Comparison of ENCODE assay signal across 14 mouse cellular contexts in the genomic region with DNA sequence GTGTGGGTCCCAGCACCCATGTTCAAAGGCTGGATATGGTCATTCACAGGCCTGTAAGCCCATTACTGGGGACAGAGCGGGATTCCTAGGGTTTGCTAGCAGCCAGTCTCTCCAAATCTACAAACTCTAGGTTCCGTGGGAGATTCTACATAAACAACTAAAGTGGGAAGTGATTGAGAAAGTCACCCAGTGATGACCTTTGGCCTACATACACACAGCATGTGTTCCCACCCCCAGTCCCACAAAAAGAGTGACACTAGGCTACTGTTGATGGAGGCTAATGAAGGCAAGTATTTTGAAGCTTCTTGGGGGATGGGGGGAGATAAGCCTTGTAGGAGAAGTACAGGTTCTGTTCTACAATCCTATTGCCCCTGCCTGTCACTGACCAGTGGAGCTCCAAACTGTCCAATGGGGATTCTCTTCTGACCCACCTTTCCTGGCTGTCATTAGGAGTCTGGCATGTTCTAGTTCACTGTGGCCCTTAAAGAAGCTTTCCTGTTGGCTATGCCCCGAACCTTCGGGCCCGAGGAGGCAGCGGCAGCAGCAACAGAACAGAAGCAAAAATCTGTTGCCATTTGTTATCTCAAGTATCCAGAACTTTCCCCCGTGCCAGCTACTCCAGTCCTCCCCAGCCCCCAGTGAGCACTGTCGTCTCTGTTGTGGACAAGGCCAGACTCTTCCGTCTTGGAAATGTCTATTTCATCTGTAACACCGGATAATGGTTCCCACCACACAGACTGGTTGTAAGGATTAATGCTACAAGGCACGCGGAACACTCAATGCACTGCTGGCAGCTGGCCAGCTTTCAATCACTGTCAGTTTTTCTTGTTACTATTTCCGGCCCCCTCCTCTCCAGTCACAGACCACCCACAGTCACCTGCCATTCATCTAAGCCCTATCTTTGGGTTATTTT. TPM values are rescaled to one million over a fixed set of nuclear protein-coding genes. Genes with fewer than 3 reads are reported as not detected.
DNase-seq lines count a peak whose midpoint lies in the region; ATAC-seq and TF ChIP-seq lines count a peak whose summit lies in the region.
"Had no signal": no experiment of that assay in that cellular context is flagged by ENCODE, and none has a peak within 500 bp of the region (broad histone marks: within the 10 kb centered on the region; RNA-seq: fewer than 3 reads in every experiment).

No protein-coding gene starts in this region.

- WGBS in heart, embryonic 13.5 days: 14% methylated on average over 13 of the region's 13 CpGs
- WGBS in liver, adult 2 months: 57% methylated on average over 13 of the region's 13 CpGs
- WGBS in liver, embryonic 11.5 days: 52% methylated on average over 13 of the region's 13 CpGs
- 36% methylated on average over 13 of the region's 13 CpGs for WGBS in forebrain, embryonic 14.5 days

- DNase-seq in heart, adult 8-10 months (ENCODE audit: low spot score): no peak
- peak; percentile 12 for DNase-seq in liver, adult 2 months (ENCODE audit: extremely low read depth, low read depth, low spot score)
- DNase-seq in liver, embryonic 11.5 days (ENCODE audit: low spot score): no peak
- DNase-seq in embryo, embryonic 10.5 days (ENCODE audit: low spot score): peak; percentile 61
- DNase-seq in forebrain, embryonic 14.5 days (ENCODE audit: low spot score): peak; percentile 84
- DNase-seq in thymus, postnatal 4 days: no peak
- DNase-seq: cerebellum, postnatal 14 days; gastrocnemius, postnatal 14 days; thymus, postnatal 36 days had no signal

- ATAC-seq in heart, embryonic 13.5 days (ENCODE audit: extremely low read depth, insufficient number of reproducible peaks, low FRiP score, low TSS enrichment): no peak
- no peak for ATAC-seq in liver, embryonic 11.5 days (replicated peaks; ENCODE audit: low FRiP score)
- ATAC-seq in forebrain, embryonic 14.5 days: 0 out of 2 replicates have a peak, but pooled peaks have one; percentile 27
- ATAC-seq: CD4-positive, CD25-positive, alpha-beta regulatory T cell, adult 4 months had no signal

- no peaks in the 10 kb centered on the region for H3K79me2 ChIP-seq in liver, adult 2 months (ENCODE audit: control insufficient read depth, insufficient read depth, low read length)

- TF ChIP-seq POLR2A in liver, adult 2 months (IDR thresholded peaks at IDR 0.05; ENCODE audit: extremely low read depth, insufficient read depth, low read length): no peak

- TF ChIP-seq CTCF in liver, adult 2 months (IDR thresholded peaks at IDR 0.05; ENCODE audit: low read depth, low read length): no peak

- no peak overlapping the region for H3K4me3 ChIP-seq in heart, embryonic 13.5 days
- H3K4me3 ChIP-seq in liver, adult 2 months (ENCODE audit: insufficient read depth, low read depth, low read length): no peak overlapping the region
- H3K4me3 ChIP-seq in liver, embryonic 11.5 days (ENCODE audit: low read depth, low read length): no peak overlapping the region
- no peak overlapping the region for H3K4me3 ChIP-seq in forebrain, embryonic 14.5 days (ENCODE audit: low read depth, low read length)
- H3K4me3 ChIP-seq: erythroblast, embryonic 14.5 days; liver, embryonic 15.5 days; stomach, embryonic 15.5 days had no signal

- H3K9me3 ChIP-seq in heart, embryonic 13.5 days: no peaks in the 10 kb centered on the region
- no peaks in the 10 kb centered on the region for H3K9me3 ChIP-seq in liver, embryonic 11.5 days (ENCODE audit: control insufficient read depth, low read length)
- no peaks in the 10 kb centered on the region for H3K9me3 ChIP-seq in forebrain, embryonic 14.5 days (replicated peaks; ENCODE audit: control insufficient read depth, low read length)
- H3K9me3 ChIP-seq: liver, embryonic 15.5 days; stomach, embryonic 15.5 days had no signal

- peak overlapping the region; percentile 50 for H3K4me2 ChIP-seq in heart, embryonic 13.5 days
- H3K4me2 ChIP-seq in liver, embryonic 11.5 days: no peak overlapping the region
- no peak overlapping the region for H3K4me2 ChIP-seq in forebrain, embryonic 14.5 days (ENCODE audit: low read length)
- H3K4me2 ChIP-seq: liver, embryonic 15.5 days; stomach, embryonic 15.5 days had no signal

- peaks cover 17% of the 10 kb centered on the region for H3K27me3 ChIP-seq in heart, embryonic 13.5 days (replicated peaks)
- H3K27me3 ChIP-seq in liver, adult 2 months (ENCODE audit: control insufficient read depth, insufficient read depth, low read length): no peaks in the 10 kb centered on the region
- no peaks in the 10 kb centered on the region for H3K27me3 ChIP-seq in liver, embryonic 11.5 days (replicated peaks; ENCODE audit: control insufficient read depth, insufficient read depth, low read length)
- H3K27me3 ChIP-seq in forebrain, embryonic 14.5 days (replicated peaks; ENCODE audit: control insufficient read depth, insufficient read depth, low read length): no peaks in the 10 kb centered on the region
- H3K27me3 ChIP-seq: liver, embryonic 15.5 days; stomach, embryonic 15.5 days had no signal

- no peak overlapping the region; the same call in 1 of the 2 replicates for H3K9ac ChIP-seq in heart, embryonic 13.5 days
- H3K9ac ChIP-seq in liver, adult 2 months (ENCODE audit: low read depth, low read length): no peak overlapping the region
- H3K9ac ChIP-seq in liver, embryonic 11.5 days (ENCODE audit: low read depth, low read length): no peak overlapping the region
- H3K9ac ChIP-seq in forebrain, embryonic 14.5 days (ENCODE audit: low read length): no peak overlapping the region
- H3K9ac ChIP-seq: liver, embryonic 15.5 days; stomach, embryonic 15.5 days had no signal

- H3K36me3 ChIP-seq in heart, embryonic 13.5 days: no peaks in the 10 kb centered on the region
- no peaks in the 10 kb centered on the region for H3K36me3 ChIP-seq in liver, adult 2 months (ENCODE audit: control insufficient read depth, insufficient read depth, low read length)
- no peaks in the 10 kb centered on the region for H3K36me3 ChIP-seq in liver, embryonic 11.5 days (ENCODE audit: control insufficient read depth, insufficient read depth, low read length)
- no peaks in the 10 kb centered on the region for H3K36me3 ChIP-seq in forebrain, embryonic 14.5 days (ENCODE audit: control insufficient read depth, insufficient read depth, low read length)
- H3K36me3 ChIP-seq: liver, embryonic 15.5 days; stomach, embryonic 15.5 days had no signal

- H3K27ac ChIP-seq in heart, embryonic 13.5 days (replicated peaks): no peak overlapping the region
- H3K27ac ChIP-seq in liver, adult 2 months (replicated peaks; ENCODE audit: insufficient read depth, low read depth, low read length): no peak overlapping the region
- H3K27ac ChIP-seq in liver, embryonic 11.5 days (ENCODE audit: low read depth, low read length): no peak overlapping the region
- H3K27ac ChIP-seq in forebrain, embryonic 14.5 days (ENCODE audit: low read depth, low read length): no peak overlapping the region
- H3K27ac ChIP-seq: liver, embryonic 15.5 days; stomach, embryonic 15.5 days had no signal

- peaks cover 17% of the 10 kb centered on the region for H3K4me1 ChIP-seq in heart, embryonic 13.5 days
- no peaks in the 10 kb centered on the region for H3K4me1 ChIP-seq in liver, adult 2 months (ENCODE audit: control insufficient read depth, insufficient read depth, low read length)
- peaks cover 12% of the 10 kb centered on the region for H3K4me1 ChIP-seq in liver, embryonic 11.5 days (replicated peaks; ENCODE audit: control insufficient read depth, insufficient read depth, low read length)
- H3K4me1 ChIP-seq in forebrain, embryonic 14.5 days (ENCODE audit: control insufficient read depth, insufficient read depth, low read length): peaks cover 24% of the 10 kb centered on the region

RNA-seq across cellular contexts. Expression of a gene that starts 30.8 kb away (rescaled TPM):
- polyA plus RNA-seq in heart, embryonic 13.5 days (2015; fragmentation: Nextera tagmentation; extraction: Ambion mirVana): 0.51 and 0.60 TPM in 2 replicates
- total RNA-seq in heart, adult 8-10 months (2022): under 1 TPM in 3 of 4 experiments, not detected in 1; 0.06 to 0.14 (median 0.08) TPM
- total RNA-seq in liver, adult 2 months (2014; rRNA removed): 0.65 and 1.0 TPM in 2 replicates
- 0.40 and 0.65 TPM in 2 replicates for polyA plus RNA-seq in liver, adult 2 months (2012; rRNA removed)
- polyA plus RNA-seq in liver, embryonic 11.5 days (2014; fragmentation: Nextera tagmentation; extraction: Ambion mirVana): 0.66 and 1.1 TPM in 2 replicates
- polyA plus RNA-seq in forebrain, embryonic 14.5 days (2014; fragmentation: Nextera tagmentation; extraction: Ambion mirVana): 8.1 and 9.0 TPM in 2 replicates

RNA-seq across cellular contexts. Expression of a gene that starts 39.4 kb away (rescaled TPM):
- 10.4 and 11.9 TPM in 2 replicates for polyA plus RNA-seq in heart, embryonic 13.5 days (2015; fragmentation: Nextera tagmentation; extraction: Ambion mirVana)
- total RNA-seq in heart, adult 8-10 months (2022): 1 to 10 TPM; 2.6 to 3.4 (median 2.9) TPM
- 3.2 and 5.4 TPM in 2 replicates for total RNA-seq in liver, adult 2 months (2014; rRNA removed)
- 1.4 and 1.6 TPM in 2 replicates for polyA plus RNA-seq in liver, adult 2 months (2012; rRNA removed)
- polyA plus RNA-seq in liver, embryonic 11.5 days (2014; fragmentation: Nextera tagmentation; extraction: Ambion mirVana): 16.2 and 17.7 TPM in 2 replicates
- 36.5 and 41.4 TPM in 2 replicates for polyA plus RNA-seq in forebrain, embryonic 14.5 days (2014; fragmentation: Nextera tagmentation; extraction: Ambion mirVana)

RNA-seq across cellular contexts. Expression of a gene that starts 54.1 kb away (rescaled TPM):
- polyA plus RNA-seq in heart, embryonic 13.5 days (2015; fragmentation: Nextera tagmentation; extraction: Ambion mirVana): 95.8 and 97.4 TPM in 2 replicates
- 10 to 100 TPM; 52.4 to 55.1 (median 54.4) TPM for total RNA-seq in heart, adult 8-10 months (2022)
- total RNA-seq in liver, adult 2 months (2014; rRNA removed): 21.5 and 25.2 TPM in 2 replicates
- 70.3 and 73.6 TPM in 2 replicates for polyA plus RNA-seq in liver, adult 2 months (2012; rRNA removed)
- polyA plus RNA-seq in liver, embryonic 11.5 days (2014; fragmentation: Nextera tagmentation; extraction: Ambion mirVana): 83.1 and 92.6 TPM in 2 replicates
- polyA plus RNA-seq in forebrain, embryonic 14.5 days (2014; fragmentation: Nextera tagmentation; extraction: Ambion mirVana): 120 and 123 TPM in 2 replicates

Comparison
In these comparisons a context has a peak if more than half of its experiments do, and no peak if none do; other contexts are left out.
1. DNase-seq: peak in liver, adult 2 months (single experiment), embryo, embryonic 10.5 days (single experiment) and forebrain, embryonic 14.5 days (single experiment); none in heart, adult 8-10 months (single experiment), liver, embryonic 11.5 days (single experiment) and thymus, postnatal 4 days (single experiment).